Mouse (Mus musculus): ENCODE measurements around the gene Lyrm1.
A peak's percentile ranks its signal among the peaks of the same experiment; 100 is the strongest.

Lyrm1 gene

GRCm38 (mm10) chr7:119965651-119966395, 70.2 kb downstream of the Lyrm1 start:
- no peak for DNase-seq (ENCODE audit: low spot score)

DNA sequence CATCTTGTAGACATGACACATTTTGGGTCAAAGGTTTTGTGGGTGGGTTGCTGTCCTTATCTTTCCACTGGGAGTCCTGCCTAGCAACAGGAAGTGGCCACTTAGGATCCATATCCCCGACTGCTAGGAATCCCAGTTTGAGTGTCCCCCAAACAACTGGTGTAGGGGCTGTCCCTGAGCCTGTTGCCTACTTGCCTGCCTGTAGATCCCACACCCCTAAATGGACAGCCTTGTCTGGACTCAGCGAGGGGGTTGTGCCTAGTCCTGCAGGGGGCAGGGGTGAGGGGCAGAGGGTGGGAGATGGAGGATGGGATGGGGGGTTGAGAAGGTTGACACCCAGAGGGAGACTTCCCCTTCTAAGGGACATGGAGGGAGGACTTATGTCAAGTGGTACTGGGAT, 73.7 kb downstream of the Lyrm1 start:
- no peak for DNase-seq (ENCODE audit: low spot score)

GRCm38 (mm10) chr7:119974214-119974613, 78.6 kb downstream of the Lyrm1 start:
- no peak for DNase-seq (ENCODE audit: low spot score)

DNA sequence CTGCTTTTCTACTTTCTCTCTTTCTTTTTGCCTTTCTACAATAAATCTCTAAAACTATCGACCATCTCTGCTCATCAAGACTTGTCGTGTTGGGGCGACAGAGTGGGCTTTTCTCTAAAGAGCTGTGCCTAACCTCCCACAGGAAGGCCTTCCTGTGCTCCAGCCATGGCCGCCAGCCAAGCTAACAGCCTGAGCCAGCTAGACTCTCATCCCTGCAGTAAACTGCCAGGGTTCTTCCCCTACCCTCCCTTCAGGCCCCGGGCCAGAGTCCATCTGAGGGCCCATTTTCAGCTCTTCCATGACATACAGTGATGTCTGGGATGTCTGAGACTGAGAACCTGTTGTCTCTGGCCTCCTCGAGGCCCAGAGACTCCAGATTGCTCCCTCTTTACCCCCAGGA, 80.6 kb downstream of the Lyrm1 start:
- no peak for DNase-seq (ENCODE audit: low spot score)

GRCm38 (mm10) chr7:119977574-119977973, 81.9 kb downstream of the Lyrm1 start:
- DNase-seq (ENCODE audit: low spot score): no peak

GRCm38 (mm10) chr7:119978576-119978975, 82.9 kb downstream of the Lyrm1 start:
- no peak for DNase-seq (ENCODE audit: low spot score)

GRCm38 (mm10) chr7:119980170-119980569, 84.5 kb downstream of the Lyrm1 start:
- no peak for DNase-seq (ENCODE audit: low spot score)

GRCm38 (mm10) chr7:119985279-119985912, 89.7 kb downstream of the Lyrm1 start:
- peak; percentile 56 for DNase-seq (ENCODE audit: low spot score)

DNA sequence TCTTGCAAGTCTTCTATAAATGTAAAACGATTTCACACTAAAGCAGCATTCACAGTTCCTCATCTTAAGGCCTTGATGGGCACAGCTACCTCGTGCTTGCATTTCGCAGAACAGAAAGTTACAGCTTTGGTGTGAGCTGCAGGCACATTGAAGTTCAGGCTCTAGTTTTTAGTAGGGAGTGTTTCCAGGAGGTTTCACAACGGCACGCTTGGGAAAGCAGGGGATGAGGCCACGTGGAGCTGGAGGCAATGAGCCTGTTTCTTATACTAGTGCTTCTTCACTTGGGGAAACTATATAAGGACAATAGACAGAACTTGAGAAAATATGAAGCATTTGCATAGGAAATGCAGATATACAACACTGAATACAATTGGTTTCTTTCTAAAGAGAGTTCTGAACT, 101.4 kb downstream of the Lyrm1 start:
- no peak for DNase-seq (ENCODE audit: low spot score)

Data from layer of hippocampus, adult 11-12 months (tissue).